Mouse (Mus musculus) left cerebral cortex, postnatal 4 days (tissue): ENCODE data around the gene Gm8374. TPM values are rescaled to one million over a fixed set of nuclear protein-coding genes. Genes with fewer than 3 reads are reported as not detected.
"Not testable (repeated sequence)": the region's sequence is repeated elsewhere in the genome, so short reads cannot be mapped to it uniquely, and the experiment has no call there.

Experiments
- DNase-seq: peaks from one replicate; pipeline ENCODE4 v3.0.0-alpha.2; 2022
- intact Hi-C: fragments of 180-260 bp; cut with DNase I; formaldehyde crosslinking; loops from one replicate; pipeline ENCODE4 v1.15.1; 2025
- total RNA-seq, 2 experiments: library from RNA; stranded (reverse); gene quantifications; 2 replicates each; pipeline ENCODE4 v1.2.3; 2021

Gene Gm8374
- not detected for total RNA-seq

GRCm38 (mm10) chr14:7365034-7365433 is at the start of gene Gm8374:
Gene Gm8374, minus strand, starts transcription at chr14:7365134.
- DNase-seq, intact Hi-C loops: not testable (repeated sequence)

DNA sequence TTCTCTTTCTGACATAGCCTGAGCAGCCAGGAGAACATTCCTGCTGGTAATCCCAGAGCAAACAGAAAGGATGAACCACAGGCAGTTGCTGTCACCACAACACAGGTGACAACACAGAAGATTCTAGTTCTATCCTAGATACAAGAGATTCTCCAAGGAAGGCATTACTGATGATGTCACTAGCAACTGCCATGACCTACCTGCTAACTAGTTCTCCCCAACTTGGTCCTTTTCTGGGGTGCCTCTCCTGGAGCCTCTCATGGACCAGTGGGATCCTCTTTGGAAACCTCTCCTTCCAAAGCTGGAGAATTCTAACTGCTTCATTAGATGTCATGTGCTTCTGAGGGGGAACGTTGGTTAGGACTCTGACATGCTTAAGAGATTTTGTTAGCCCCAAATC is 32.6 kb downstream of the Gm8374 start, which contains the start of gene Gm5797:
Gene Gm5797 (minus strand): TSS at position 101 of the 400 bp plus-strand sequence.
- intact Hi-C loops, DNase-seq: not testable (repeated sequence)

DNA sequence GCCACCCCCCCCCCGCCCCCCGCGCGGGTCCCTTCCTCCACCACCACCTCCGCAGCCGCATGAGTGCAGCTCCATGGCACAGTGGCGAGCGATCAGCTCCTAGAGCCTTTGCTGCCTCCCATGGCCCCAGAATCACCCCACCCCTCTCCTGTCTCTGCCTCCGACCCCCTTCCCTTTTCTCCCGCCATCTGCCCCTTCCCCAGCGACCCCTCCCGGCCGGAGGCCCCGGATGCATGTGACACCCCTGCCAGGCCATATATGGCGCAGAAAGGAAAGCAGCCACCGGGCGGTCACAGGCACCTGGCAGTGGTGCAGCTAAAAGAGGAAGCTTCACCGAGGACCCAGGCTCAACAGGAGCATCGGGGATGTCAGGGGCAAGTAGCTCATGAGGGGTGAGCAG is 49.8 kb downstream of the Gm8374 start:
- peak; percentile 56 for DNase-seq
- intact Hi-C loops: not testable (repeated sequence)

DNA sequence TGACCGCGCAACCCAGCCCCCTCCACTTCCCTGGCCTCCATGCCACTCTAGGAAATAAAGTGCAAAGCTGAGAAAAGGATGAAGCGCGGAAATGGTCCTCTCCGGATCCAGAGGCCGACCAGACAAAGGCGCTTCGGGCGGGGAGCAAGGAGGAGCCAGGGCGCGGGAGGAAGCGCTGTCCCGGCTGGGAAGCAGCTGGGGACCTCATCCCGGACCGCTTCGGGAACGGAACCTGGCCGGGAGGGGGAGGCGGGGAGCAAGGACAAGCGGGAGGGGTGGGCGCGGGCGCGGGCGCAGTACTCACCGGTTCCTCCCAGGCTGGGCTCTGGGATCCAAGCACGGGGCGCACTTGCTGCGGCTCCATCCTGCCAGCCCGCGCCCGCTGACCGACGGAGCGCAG is 50.3 kb downstream of the Gm8374 start, which contains the start of gene Gm3739:
Gene Gm3739 (minus strand): TSS at position 389 of the 400 bp plus-strand sequence.
- intact Hi-C loops: not testable (repeated sequence)
- DNase-seq: peak; percentile 4

Other genes starting within 250 kb of the Gm8374 start
- not detected for gene Gm6676, start 239.7 kb downstream of the Gm8374 start, total RNA-seq
- 1 to 10 TPM; 3.8 to 4.7 TPM for gene Gm3512, start 190.6 kb downstream of the Gm8374 start, total RNA-seq
- gene Gm16434, start 170.6 kb downstream of the Gm8374 start, total RNA-seq: not detected
- gene Gm3727, start 100.4 kb downstream of the Gm8374 start, total RNA-seq: not detected
- gene Gm3739, start 50.1 kb downstream of the Gm8374 start, total RNA-seq: 1 to 10 TPM; 3.0 to 3.4 TPM
- not detected for gene Gm5797, start 32.7 kb downstream of the Gm8374 start, total RNA-seq
- not detected for gene Gm3755, start 85.8 kb upstream of the Gm8374 start, total RNA-seq
- 1 to 10 TPM; 8.1 to 8.7 TPM for gene Gm3752, start 118.6 kb upstream of the Gm8374 start, total RNA-seq
- gene Gm3558, start 203.4 kb upstream of the Gm8374 start, total RNA-seq: 10 to 100 TPM; 27.9 to 28.2 TPM
- not detected for gene Gm10338, start 230.5 kb upstream of the Gm8374 start, total RNA-seq